Mouse (Mus musculus) intestine, postnatal 0 days (tissue): Measurements from ENCODE around the gene Olfr1084. TPM values are rescaled to one million over a fixed set of nuclear protein-coding genes. Genes with fewer than 3 reads are reported as not detected.
"Not testable (repeated sequence)": the region's sequence is repeated elsewhere in the genome, so short reads cannot be mapped to it uniquely, and the experiment has no call there.

Source experiments
- ATAC-seq: fragments of 200-750 bp; cut with Nextera tagmentation; 2 replicates; pipeline ENCODE4 v1.8.0; 2017; ENCODE audit warnings: mild to moderate bottlenecking, moderate TSS enrichment, moderate library complexity
- H3K27ac ChIP-seq: fragments of 300-500 bp; sonication (generic); 2 replicates; pipeline ENCODE4 v1.5.1; 2014; ENCODE audit warnings: mild to moderate bottlenecking, low read depth, low read length, moderate library complexity
- H3K27me3 ChIP-seq: fragments of 300-500 bp; sonication (generic); replicated peaks from 2 replicates; pipeline ENCODE4 v1.6.1; 2014; ENCODE audit warnings: low read length, mixed read lengths; ENCODE audit not compliant: control insufficient read depth, insufficient read depth
- H3K36me3 ChIP-seq: fragments of 300-500 bp; sonication (generic); 2 replicates; pipeline ENCODE4 v1.6.1; 2014; ENCODE audit warnings: mild to moderate bottlenecking, moderate library complexity; ENCODE audit not compliant: control insufficient read depth, insufficient read depth
- H3K4me1 ChIP-seq: fragments of 300-500 bp; sonication (generic); replicated peaks from 2 replicates; pipeline ENCODE4 v1.6.1; 2014; ENCODE audit warnings: antibody characterized with exemption, low read length, mixed read lengths; ENCODE audit not compliant: control insufficient read depth, insufficient read depth
- H3K4me2 ChIP-seq: fragments of 300-500 bp; sonication (generic); replicated peaks from 2 replicates; pipeline ENCODE4 v1.6.1; 2014; ENCODE audit warnings: low read depth, mild to moderate bottlenecking, moderate library complexity
- H3K4me3 ChIP-seq: fragments of 300-500 bp; sonication (generic); 2 replicates; pipeline ENCODE4 v1.5.1; 2014; ENCODE audit warnings: low read depth, low read length
- H3K9ac ChIP-seq: fragments of 300-500 bp; sonication (generic); 2 replicates; pipeline ENCODE4 v1.6.1; 2014; ENCODE audit warnings: mild to moderate bottlenecking, low read depth, low read length
- H3K9me3 ChIP-seq: fragments of 300-500 bp; sonication (generic); 2 replicates; pipeline ENCODE4 v1.6.1; 2016; ENCODE audit warnings: mixed run types; ENCODE audit not compliant: control insufficient read depth
- CTCF ChIP-seq: sonication (generic); IDR thresholded peaks from 2 replicates; pipeline ENCODE4 v1.5.1; 2016; ENCODE audit warnings: low read depth, mild to moderate bottlenecking, control low read depth, antibody characterized with exemption, moderate library complexity
- WGBS: fragments of 180-500 bp; shearing (Covaris S2); extraction: QIAGEN DNeasy Blood & Tissue Kit; methylation state at CpG from one replicate; pipeline ENCODE4 v1.1.7; 2014; 5-methylcytosine and 5-hydroxymethylcytosine counted together
- polyA plus RNA-seq: library from polyadenylated mRNA; unstranded; fragments of >200 nt; fragmentation: Nextera tagmentation; extraction: Ambion mirVana; gene quantifications from 2 replicates; pipeline ENCODE4 v1.2.1, GENCODE M21; 2015

Olfr1084 gene
- polyA plus RNA-seq: not detected in 2 replicates

DNA sequence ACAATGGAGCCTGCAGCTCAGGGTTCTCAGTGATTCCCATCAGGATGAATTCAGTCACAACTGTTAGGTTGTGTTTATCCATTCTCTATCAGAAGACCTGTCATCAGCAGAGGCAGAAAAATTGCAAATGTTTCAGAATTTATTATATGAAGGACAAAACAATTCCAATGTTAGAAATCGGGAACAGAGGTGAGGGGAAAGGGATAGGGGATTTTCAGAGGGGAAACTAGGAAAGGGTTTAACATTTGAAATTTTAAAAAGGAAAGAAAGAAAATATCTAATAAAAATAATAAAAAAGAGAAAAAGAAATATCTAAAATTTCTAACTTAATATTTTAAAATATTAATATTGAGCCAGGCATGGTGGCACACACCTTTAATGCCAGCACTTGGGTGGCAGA is at the start of gene Olfr1084:
Gene Olfr1084 (minus strand): TSS at position 101 of the 400 bp plus-strand sequence.
- WGBS: 70% methylated on average over 1 of the region's 1 CpGs
- H3K4me3 ChIP-seq, H3K9me3 ChIP-seq, H3K27ac ChIP-seq, H3K27me3 ChIP-seq, H3K4me2 ChIP-seq, H3K36me3 ChIP-seq, H3K4me1 ChIP-seq, H3K9ac ChIP-seq, ATAC-seq: not testable (repeated sequence)

DNA sequence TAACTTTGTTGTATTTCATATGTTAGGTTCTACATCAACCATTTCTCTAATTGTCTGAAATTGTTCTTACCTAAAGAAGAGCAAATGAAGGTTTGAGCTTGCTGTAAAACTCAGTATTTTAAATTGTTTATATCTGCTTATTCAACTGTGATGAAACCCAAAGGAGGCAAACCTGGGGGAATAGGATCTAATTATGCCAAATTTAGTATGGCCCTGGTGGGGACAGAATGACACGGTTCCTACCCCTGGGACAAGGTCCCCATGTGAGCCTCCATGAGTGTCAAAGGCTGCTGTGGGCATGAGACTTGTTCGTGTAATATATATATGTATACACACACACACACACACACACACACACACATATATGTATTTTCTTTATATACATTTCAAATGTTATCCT is 40.5 kb upstream of the Olfr1084 start, which contains the start of gene Olfr1086:
Gene Olfr1086 (minus strand): TSS at position 101 of the 400 bp plus-strand sequence.
- Histone ChIP-seq H3K4me2 (no peak within 1 kb of the TSS), H3K27ac (no peak within 1 kb of the TSS), H3K9ac (no peak within 1 kb of the TSS), H3K4me3 (no peak within 1 kb of the TSS), H3K4me1 (no peaks in the 10 kb centered on the region), H3K36me3 (no peaks in the 10 kb centered on the region), H3K9me3 (no peaks in the 10 kb centered on the region), H3K27me3 (no peaks in the 10 kb centered on the region)
- 84% methylated on average over 2 of the region's 2 CpGs for WGBS
- no peak for ATAC-seq
- no peak for TF ChIP-seq CTCF

DNA sequence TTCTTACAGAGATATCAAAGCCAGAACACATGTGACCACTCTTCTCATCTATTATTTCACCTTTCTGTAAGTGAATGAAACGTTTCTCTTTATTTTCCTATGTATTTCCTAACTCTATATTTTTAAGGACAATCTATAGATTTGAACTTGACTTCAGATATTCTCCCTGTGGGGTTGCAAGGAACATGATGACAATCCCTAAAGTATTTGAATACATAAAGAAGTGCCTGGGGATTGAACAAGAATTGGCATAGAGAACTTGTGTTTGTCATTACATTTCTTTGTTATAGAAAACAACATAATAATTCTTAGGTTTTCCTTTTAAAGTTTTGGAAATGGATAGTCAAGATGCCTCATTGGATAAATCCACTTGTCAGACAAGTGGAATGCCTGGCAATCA is 22.4 kb upstream of the Olfr1084 start, which contains the start of gene Olfr1085:
Gene Olfr1085 (minus strand): TSS at position 101 of the 400 bp plus-strand sequence.
- Histone ChIP-seq H3K27ac (no peak within 1 kb of the TSS), H3K4me2 (no peak within 1 kb of the TSS), H3K27me3 (no peaks in the 10 kb centered on the region), H3K9me3 (no peaks in the 10 kb centered on the region), H3K9ac (no peak within 1 kb of the TSS), H3K4me1 (no peaks in the 10 kb centered on the region), H3K4me3 (no peak within 1 kb of the TSS), H3K36me3 (no peaks in the 10 kb centered on the region)
- 25% methylated on average over 1 of the region's 1 CpGs for WGBS
- no peak for TF ChIP-seq CTCF
- ATAC-seq: no peak

DNA sequence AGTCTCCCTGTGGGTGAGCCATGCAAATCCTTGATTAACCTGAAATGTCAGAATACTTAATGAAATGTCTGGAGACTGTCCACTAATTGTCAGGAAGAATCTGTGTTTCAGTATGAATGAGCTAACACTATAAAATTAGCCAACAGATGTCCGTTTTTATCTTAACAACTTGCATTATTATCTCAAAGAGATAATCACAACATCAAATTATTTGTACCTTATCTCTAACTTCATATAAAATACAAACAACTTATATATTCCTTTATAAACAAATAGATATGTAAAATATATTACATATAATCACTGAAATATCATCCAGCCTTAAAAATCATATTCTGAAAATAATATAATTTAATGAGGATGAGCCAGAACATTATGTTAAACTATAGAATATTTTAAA is 40.7 kb downstream of the Olfr1084 start, which contains the start of gene Olfr1082:
Gene Olfr1082 (minus strand): TSS at position 101 of the 400 bp plus-strand sequence.
- not testable (repeated sequence) for H3K27ac ChIP-seq, ATAC-seq, H3K4me3 ChIP-seq, H3K9ac ChIP-seq, H3K36me3 ChIP-seq, H3K9me3 ChIP-seq, H3K27me3 ChIP-seq, H3K4me1 ChIP-seq, H3K4me2 ChIP-seq
- 56% methylated on average over 1 of the region's 1 CpGs for WGBS

Other genes starting within 250 kb of the Olfr1084 start
- not detected in 2 replicates for gene Olfr1061, start 225.7 kb downstream of the Olfr1084 start, polyA plus RNA-seq
- not detected in 2 replicates for gene Olfr1062, start 213.0 kb downstream of the Olfr1084 start, polyA plus RNA-seq
- gene Olfr1065, start 189.1 kb downstream of the Olfr1084 start, polyA plus RNA-seq: not detected in 2 replicates
- not detected in 2 replicates for gene Olfr1066, start 183.5 kb downstream of the Olfr1084 start, polyA plus RNA-seq
- gene Olfr228, start 152.3 kb downstream of the Olfr1084 start, polyA plus RNA-seq: not detected in 2 replicates
- not detected in 2 replicates for gene Olfr1076, start 131.3 kb downstream of the Olfr1084 start, polyA plus RNA-seq
- not detected in 2 replicates for gene Olfr1079, start 97.2 kb downstream of the Olfr1084 start, polyA plus RNA-seq
- not detected in 2 replicates for gene Olfr1080, start 81.5 kb downstream of the Olfr1084 start, polyA plus RNA-seq
- gene Olfr1082, start 40.8 kb downstream of the Olfr1084 start, polyA plus RNA-seq: not detected in 2 replicates
- not detected in 2 replicates for gene Olfr1085, start 22.3 kb upstream of the Olfr1084 start, polyA plus RNA-seq
- gene Olfr1086, start 40.4 kb upstream of the Olfr1084 start, polyA plus RNA-seq: not detected in 2 replicates
- not detected in 2 replicates for gene Olfr1087, start 58.7 kb upstream of the Olfr1084 start, polyA plus RNA-seq
- not detected in 2 replicates for gene Olfr1089, start 94.0 kb upstream of the Olfr1084 start, polyA plus RNA-seq
- not detected in 2 replicates for gene Olfr1090, start 119.3 kb upstream of the Olfr1084 start, polyA plus RNA-seq
- not detected in 2 replicates for gene Olfr1093, start 142.8 kb upstream of the Olfr1084 start, polyA plus RNA-seq
- gene Olfr141, start 170.3 kb upstream of the Olfr1084 start, polyA plus RNA-seq: not detected in 2 replicates
- not detected in 2 replicates for gene Olfr1094, start 184.9 kb upstream of the Olfr1084 start, polyA plus RNA-seq
- not detected in 2 replicates for gene Olfr1095, start 212.0 kb upstream of the Olfr1084 start, polyA plus RNA-seq
- not detected in 2 replicates for gene Gm13723, start 235.1 kb upstream of the Olfr1084 start, polyA plus RNA-seq